In genomic region chr5:121307620-121308019, GRCm38 (mm10) we compare ENCODE assay signal across 27 mouse cellular contexts.
A peak's percentile ranks its signal among the peaks of the same experiment; 100 is the strongest.
DNase-seq lines count a peak whose midpoint lies in the region; ATAC-seq and TF ChIP-seq lines count a peak whose summit lies in the region.
"Had no signal": no experiment of that assay in that cellular context is flagged by ENCODE, and none has a peak within 500 bp of the region (broad histone marks: within the 10 kb centered on the region; RNA-seq: fewer than 3 reads in every experiment).

No protein-coding gene starts in this region.

- ATAC-seq in kidney, embryonic 16.5 days (ENCODE audit: low FRiP score, low TSS enrichment), result no peak
- ATAC-seq: forebrain, embryonic 15.5 days; Patski had no signal

- peaks cover 72% of the 10 kb centered on the region for H3K36me3 ChIP-seq in kidney, embryonic 16.5 days (ENCODE audit: insufficient read depth, low read length)

- H3K9me3 ChIP-seq in kidney, embryonic 16.5 days (ENCODE audit: low read length), result no peaks in the 10 kb centered on the region
- H3K9me3 ChIP-seq: forebrain, embryonic 12.5 days; forebrain, embryonic 15.5 days; G1E; heart, embryonic 12.5 days; heart, embryonic 15.5 days; hindbrain, embryonic 10.5 days; hindbrain, embryonic 13.5 days had no signal

- WGBS in kidney, embryonic 16.5 days, result 81% methylated on average over 3 of the region's 3 CpGs

- H3K4me2 ChIP-seq in kidney, embryonic 16.5 days (replicated peaks; ENCODE audit: low read depth, low read length), result no peak overlapping the region
- H3K4me2 ChIP-seq: forebrain, embryonic 12.5 days; forebrain, embryonic 15.5 days; heart, embryonic 12.5 days; heart, embryonic 15.5 days; hindbrain, embryonic 13.5 days had no signal

- no peaks in the 10 kb centered on the region for H3K27me3 ChIP-seq in kidney, embryonic 16.5 days (ENCODE audit: insufficient read depth, low read length)
- H3K27me3 ChIP-seq: CH12.LX; forebrain, embryonic 12.5 days; forebrain, embryonic 15.5 days; heart, embryonic 12.5 days; heart, embryonic 15.5 days; hindbrain, embryonic 13.5 days; Patski had no signal

- no peak overlapping the region for H3K4me3 ChIP-seq in kidney, embryonic 16.5 days (ENCODE audit: low read length)
- no peak overlapping the region for H3K4me3 ChIP-seq in layer of hippocampus, adult 2 months
- H3K4me3 ChIP-seq: forebrain, embryonic 12.5 days; forebrain, embryonic 15.5 days; heart, embryonic 12.5 days; heart, embryonic 15.5 days; hindbrain, embryonic 10.5 days; hindbrain, embryonic 13.5 days had no signal

- DNase-seq in kidney, adult 18-20 months, result peak; percentile 23
- no peak for DNase-seq in layer of hippocampus, adult 2 months (ENCODE audit: low spot score in 2 of 2)
- no peak for DNase-seq in layer of hippocampus, adult 8-10 months (ENCODE audit: low spot score in 2 of 2)
- peak; percentile 35 for DNase-seq in kidney, postnatal 10 days
- DNase-seq in kidney, postnatal 36 days, result peak; percentile 57 to 75
- DNase-seq in urinary bladder, postnatal 4 days (ENCODE audit: low spot score in 2 of 2), result no peak
- no peak for DNase-seq in lung, postnatal 10 days
- DNase-seq: adrenal gland, postnatal 10 days; adrenal gland, postnatal 36 days; B cell, adult 2 months; cerebellum, adult 18-20 months; cerebellum, adult 9-10 months; cerebellum, postnatal 14 days; gastrocnemius, postnatal 25 days; heart, adult 18-20 months; heart, postnatal 10 days; heart, postnatal 36 days had no signal

- H3K27ac ChIP-seq in kidney, embryonic 16.5 days (ENCODE audit: low read length), result no peak overlapping the region
- H3K27ac ChIP-seq in layer of hippocampus, adult 2 months, result peak overlapping the region; percentile 20; the same call in 1 of the 2 replicates
- H3K27ac ChIP-seq: forebrain, embryonic 12.5 days; forebrain, embryonic 15.5 days; heart, embryonic 15.5 days; hindbrain, embryonic 10.5 days; hindbrain, embryonic 13.5 days had no signal

- no peak for TF ChIP-seq CTCF in layer of hippocampus, adult 2 months (conservative IDR thresholded peaks at IDR 0.05)

- H3K4me1 ChIP-seq in kidney, embryonic 16.5 days (ENCODE audit: insufficient read depth, low read length), result no peaks in the 10 kb centered on the region
- H3K4me1 ChIP-seq: forebrain, embryonic 12.5 days; forebrain, embryonic 15.5 days; heart, embryonic 12.5 days; heart, embryonic 15.5 days; hindbrain, embryonic 10.5 days; hindbrain, embryonic 13.5 days had no signal

- H3K9ac ChIP-seq in kidney, embryonic 16.5 days (replicated peaks; ENCODE audit: low read length), result no peak overlapping the region
- H3K9ac ChIP-seq: forebrain, embryonic 12.5 days; forebrain, embryonic 15.5 days; heart, embryonic 12.5 days; heart, embryonic 15.5 days; hindbrain, embryonic 13.5 days had no signal

Comparison
In these comparisons a context has a peak if more than half of its experiments do, and no peak if none do; other contexts are left out.
1. DNase-seq: peak in kidney, adult 18-20 months (single experiment), kidney, postnatal 10 days (single experiment) and kidney, postnatal 36 days (2 of 2); none in layer of hippocampus, adult 2 months (0 of 2), layer of hippocampus, adult 8-10 months (0 of 2), urinary bladder, postnatal 4 days (0 of 2) and lung, postnatal 10 days (single experiment).